Mouse (Mus musculus): ENCODE measurements around the gene Epsti1.

Gene Epsti1

DNA sequence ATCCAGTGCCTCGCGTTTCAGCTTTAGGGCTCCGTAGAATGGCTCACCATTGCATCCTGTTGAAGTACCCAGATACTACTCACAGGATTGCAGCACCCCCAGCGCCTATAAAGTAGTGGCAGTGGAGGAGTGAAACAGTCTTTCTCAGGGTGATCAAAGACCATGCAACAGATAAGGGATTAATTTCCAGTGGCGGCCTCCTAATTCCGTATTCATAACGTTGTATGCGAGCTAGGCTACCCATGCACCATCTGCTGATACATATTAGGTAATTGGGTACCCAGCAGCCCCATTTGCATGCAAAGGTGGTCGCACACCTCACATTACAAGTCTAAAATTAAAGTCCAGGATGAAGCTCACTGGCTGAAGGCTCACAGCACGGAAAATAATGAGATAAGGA lies 21.4 kb downstream of the Epsti1 start:
- no peak for DNase-seq

DNA sequence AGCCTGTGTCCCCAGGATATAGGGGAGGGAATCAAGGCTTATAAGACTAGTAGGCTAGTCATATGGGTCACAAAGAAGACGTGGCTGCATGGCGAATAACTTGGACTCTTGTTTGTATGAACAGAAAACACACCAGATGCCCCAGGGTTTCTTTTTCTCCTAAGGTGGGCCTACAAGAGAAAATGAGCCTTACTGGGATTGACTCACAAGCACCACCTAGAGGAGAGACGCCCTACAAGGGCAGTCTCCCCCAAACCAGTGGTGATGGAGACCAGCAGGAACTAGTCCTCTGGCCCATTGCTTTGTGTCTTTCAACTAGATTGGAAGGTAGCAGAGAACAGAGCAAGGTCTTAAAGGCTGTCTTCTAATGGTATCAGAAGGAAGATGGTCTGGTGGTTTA lies 22.7 kb downstream of the Epsti1 start:
- DNase-seq = peak; percentile 23

DNA sequence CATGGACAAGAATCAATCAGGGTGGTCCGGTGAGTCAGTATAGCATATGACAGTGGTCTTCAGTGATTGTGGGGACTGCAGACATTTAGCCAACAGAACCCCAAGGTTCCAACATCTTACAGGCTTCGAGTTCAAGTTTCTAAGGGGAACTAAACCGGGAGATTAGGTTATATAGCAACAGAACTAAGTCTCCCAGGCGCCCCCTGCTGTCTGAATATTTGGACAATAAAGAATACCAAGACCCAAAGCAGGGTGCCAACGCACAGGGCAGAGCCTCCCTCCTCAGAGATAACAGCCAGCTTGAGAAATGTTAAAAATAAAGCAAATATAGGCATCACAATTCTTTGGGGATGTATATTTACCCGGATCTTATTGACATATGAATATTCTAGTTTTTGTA lies 24.0 kb downstream of the Epsti1 start:
- DNase-seq = peak; percentile 73

DNA sequence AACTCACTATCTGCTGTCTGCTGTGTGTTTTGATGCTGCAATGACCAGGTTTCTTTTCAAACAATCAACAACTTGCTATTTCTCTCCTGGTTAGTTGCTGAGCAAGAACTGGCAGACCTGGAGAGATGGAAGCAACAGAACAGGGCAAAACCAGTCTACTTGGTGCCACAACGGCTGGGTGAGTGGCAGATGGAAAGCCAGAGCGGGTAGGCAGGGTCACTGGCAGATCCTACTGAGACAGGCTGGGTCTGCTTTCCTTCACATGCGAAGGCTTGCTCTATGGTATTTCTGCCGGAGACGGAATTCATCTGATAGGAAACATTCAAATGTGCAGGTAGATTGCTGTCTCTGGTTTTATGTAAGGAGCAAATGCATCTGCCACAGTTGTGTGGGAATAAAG lies 24.6 kb downstream of the Epsti1 start:
- no peak for DNase-seq

DNA sequence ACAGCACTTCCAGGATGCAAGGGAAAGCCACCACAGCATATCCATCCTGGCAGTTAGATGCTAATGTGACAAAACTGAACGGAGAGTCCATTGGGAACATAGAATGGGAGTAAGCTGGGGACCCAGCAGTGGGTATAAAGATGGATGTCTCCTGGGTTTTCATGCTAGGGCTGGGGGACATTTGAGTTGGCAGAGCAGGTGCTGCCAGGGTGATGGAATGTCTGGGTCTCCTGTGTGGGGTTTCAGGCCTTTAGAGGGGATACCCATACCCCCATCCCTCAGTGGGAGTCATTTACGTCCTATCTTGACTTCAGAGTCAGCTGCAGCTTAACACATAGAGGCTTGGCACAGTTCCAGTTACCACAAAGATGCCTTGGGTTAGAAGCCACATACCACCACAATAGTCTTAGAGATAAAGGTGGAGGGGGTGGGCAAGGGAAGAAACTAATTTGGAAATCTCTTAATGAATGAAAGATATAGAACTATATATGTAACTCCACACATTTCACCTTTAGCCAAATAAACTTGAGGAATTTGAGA lies 25.2 kb downstream of the Epsti1 start:
- DNase-seq = no peak

DNA sequence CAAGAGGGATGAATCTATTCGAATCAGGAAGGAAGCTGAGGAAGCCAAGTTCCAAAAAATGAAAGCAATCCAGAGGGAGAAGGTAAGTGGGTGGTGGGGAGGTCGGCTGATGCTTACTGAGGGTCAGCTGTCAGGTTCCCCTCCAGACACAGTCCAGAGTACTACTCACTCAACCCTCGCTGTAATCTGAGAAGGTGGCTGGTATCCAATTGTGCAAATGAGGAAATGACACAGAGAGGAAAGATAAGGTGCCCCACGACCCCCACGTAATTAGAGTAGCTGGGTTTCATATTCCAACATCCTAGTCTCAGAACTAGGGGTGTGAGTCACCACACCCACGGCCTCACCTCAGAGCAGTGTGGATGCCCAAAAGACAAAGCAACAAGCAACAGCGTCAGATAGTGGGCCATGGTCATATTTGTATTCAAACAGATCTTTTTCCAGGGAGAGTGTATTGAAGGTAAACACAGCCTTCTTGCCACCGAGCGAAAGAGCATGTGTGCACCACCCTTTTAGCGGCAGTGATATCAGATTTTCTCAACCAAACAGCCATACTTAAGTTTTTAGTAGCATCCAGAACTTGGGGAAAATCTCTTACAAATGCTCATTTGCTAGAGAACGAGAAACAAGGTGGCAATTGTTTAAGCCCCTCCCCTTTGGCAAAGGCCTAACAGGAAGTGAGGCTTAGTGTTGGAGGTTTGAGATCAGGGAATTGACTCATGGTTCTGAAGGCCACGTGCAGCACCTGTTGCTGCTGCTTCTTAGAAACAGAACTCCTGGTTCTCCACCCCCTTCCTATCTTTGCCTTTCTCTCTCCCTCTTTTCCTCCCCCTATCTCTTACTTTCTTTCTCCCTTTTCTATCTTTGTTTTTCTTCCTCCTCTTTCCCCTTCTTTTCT lies 28.4 kb downstream of the Epsti1 start:
- no peak for DNase-seq

DNA sequence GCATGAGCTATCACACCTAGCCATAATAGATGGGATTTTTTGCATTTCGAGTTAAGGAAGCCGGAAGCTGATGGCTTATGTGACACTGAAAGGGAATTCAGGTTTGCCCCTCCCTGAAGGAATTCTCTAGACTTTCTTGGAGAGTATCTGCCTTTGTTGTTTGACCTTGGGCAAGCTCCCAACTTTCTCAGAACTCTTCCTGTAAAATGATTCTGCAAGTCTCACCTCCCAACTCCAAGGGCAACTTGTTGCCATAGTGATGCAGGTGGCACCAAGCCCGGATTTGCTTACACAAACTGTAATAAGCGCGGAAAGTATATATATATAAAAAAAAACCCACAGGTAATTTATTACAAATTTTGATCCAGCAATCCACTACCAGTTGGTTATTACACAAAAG lies 29.2 kb downstream of the Epsti1 start:
- DNase-seq = no peak

DNA sequence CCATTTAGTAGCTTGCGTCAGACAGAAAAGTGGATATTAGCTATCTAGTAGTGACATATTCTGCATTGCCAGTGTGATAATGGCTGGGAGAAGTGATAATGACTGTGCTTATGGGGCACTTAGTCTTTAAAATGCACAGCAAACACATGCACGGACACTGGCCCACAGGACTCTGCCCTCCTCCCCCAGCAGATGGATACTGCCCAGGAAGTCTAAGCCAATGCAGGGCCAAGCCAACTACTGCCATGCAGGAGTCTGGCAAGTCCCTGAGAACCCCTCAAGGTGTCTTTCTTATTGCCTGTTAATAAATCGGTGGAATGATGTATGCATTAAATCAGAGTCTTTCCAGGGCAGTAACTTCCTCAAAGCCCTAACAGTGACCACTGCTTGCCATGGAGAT lies 30.4 kb downstream of the Epsti1 start:
- no peak for DNase-seq

DNA sequence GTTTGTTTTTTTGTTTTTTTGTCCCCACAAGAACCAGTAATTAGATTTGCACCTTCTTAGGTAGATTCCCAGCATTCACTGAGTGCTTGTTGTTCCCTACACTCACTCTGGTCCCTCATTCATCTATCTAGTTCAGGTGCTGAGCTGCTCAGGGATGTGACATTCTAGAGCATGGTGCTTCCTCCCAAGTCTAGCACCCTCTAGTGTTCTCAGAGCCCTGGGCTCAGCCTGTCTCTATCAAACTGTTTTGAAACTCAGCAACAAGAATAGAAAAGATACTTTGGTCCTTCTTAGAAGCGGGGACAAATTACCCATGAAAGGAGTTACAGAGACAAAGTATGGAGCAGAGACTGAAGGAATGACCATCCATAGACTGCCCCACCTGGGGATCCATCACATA lies 37.1 kb downstream of the Epsti1 start:
- no peak for DNase-seq

DNA sequence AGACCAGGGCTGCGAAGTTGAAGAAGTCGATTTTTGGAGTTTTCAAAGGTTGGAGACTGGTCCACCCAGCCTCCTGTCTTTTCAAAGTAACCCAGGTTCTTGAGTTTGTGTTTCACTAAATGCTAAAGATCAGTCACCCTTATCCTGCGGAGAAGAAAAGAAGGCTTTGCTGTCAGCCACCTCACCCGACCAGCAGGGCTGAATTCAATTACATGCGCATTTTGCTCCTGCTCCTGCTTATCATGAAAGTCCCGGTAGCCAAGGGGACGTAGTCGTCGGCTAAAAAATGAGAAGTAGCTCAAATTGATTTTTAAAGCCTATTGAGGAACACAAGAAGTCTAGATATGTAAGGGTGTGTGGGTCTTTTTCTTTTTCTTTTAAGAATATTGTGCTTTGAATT lies 38.2 kb downstream of the Epsti1 start:
- DNase-seq = no peak

DNA sequence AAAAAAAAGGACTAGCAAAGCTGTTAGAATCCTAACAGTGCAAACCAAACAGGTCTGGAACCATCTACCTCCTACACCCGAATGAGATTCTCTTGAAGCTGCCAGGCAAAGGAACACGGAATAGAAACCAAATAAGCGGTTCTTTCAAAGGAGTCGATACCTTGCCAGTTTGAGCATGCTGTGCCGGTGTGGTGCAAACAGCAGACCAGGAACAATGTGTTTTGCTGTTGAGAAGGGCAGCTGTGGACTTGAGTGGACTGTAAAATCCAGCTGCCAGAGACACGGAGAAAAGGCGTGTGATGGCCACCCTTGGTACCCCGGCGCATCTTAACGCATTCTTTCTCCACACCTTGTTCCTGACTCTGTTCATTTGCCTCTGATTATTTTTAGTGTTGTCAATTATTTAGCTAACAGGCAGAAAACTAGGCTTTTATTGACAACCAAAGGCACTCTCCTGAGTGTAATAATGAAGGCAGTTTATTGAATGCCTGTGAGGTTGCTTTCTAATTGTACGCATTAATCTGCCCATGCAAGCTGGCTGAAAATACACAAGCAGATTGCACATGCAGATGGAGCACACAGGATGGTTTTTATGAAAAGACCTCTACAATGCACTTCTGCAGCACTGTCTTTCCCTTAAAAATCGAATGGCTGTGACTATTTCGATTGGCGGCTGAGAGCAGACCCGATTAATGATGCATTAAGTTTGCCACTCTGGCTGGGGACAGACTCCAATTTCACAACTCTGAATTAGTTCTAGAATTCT lies 38.9 kb downstream of the Epsti1 start:
- no peak for DNase-seq

DNA sequence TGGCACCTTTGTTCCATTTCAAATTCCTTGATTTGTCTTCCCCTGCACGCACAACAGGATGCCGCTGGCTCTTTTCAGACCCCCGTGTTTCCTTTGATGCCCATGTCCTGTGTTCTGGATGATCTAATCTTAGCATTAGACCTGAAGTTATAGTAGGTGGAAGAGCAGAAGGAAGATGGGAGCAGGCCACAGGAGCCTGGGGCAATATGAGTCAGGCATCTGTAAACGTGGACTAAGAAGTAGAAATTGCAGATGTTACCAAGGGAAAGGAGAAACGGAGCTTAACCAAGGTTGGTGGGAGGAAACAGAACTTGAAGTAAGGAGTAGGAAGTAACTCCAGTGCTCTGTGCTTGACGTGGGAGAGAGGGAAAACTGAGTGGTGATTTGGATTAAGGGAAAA lies 57.7 kb downstream of the Epsti1 start:
- no peak for DNase-seq

DNA sequence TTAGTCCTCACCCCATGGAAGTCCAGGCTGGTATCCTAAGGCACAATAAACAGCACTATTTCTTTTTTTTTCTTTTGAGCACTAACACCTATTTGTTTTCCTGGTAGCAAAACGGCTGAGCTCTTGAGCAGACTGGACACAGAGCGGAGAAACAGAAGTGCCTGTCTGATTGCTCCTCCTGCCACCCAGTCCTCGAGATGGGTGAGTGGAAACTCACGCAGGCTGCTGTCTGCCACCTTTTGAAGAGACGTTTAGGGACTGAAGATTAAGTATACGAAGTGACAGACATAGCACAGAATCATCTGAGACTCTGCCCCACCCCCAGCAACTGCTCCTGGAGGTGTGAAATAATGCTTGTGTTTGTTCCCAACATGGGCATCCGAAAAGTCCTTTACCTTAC lies 59.5 kb downstream of the Epsti1 start:
- DNase-seq = no peak

DNA sequence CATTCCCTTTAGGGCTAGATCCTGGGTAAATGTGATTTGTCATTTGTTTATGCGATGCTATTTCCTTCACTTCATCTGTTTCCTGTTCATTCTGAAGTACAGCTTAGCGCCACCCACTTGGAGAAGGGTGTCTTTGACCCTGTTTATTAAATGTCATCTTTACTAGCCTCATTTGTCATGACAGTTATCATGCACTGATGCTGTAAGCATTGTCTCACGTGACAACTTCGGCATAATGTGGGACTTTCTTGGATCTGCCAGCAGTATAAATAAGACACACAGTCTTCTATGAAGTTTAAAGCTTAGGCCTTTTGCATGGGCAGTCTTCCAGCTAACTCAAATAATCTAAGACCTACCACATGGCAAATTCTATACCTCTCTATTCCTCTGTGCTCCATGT lies 67.3 kb downstream of the Epsti1 start:
- no peak for DNase-seq

DNA sequence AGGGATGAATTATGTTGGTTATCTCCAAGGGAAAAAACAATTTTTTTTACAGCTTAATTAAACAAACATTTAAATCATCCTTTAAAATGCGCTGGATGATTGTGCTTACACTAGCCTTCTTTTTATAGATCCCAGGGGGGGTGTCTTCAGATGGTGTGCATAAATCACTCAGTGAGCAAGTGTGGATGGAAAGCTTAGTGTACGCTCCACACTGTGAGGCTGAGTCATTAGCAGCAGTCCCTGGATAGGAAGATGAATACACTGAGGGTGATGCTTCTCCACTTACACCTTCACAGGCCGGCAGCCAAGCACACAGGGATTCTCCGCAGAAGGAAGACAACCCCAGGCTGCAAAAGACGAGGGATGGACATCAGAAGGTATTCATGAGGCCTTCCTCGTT lies 70.2 kb downstream of the Epsti1 start:
- DNase-seq = no peak

DNA sequence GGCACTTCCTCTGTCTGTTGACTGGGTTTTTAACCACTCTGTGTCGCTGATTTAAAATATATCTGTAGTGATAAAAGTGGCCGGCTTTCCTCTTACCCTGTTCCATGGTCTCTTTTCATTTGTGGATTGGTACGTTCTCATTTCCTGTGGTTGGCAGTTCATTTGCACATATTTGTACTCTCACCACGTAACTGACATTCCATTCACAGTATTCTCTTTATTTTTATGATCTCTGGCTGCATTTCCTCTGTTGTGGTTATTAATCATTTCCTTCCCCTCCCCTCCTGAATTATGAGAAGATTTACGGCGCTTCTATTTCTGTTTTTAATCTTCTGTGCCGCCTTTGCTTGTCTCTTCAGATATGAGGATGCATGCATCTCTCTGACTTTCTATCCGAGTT lies 71.7 kb downstream of the Epsti1 start:
- DNase-seq = no peak

DNA sequence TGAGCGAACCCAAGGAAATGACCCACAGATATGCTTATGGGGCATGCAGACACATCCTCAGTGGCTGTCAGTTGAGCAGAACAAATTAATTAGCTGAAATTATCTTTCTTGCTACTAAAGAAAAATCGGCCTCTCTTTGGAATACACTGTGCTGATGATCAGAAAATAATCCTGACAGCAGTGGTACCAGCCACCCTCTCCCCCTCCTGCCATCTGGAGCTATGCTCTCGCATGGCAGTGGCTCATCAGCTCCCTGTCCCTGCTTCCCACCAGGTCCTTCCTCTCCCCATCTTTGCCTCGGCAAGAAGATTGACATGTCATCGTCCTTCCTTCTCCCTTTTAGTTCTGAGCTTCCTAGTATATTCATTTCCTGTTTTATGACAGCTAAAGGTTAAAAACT lies 77.5 kb downstream of the Epsti1 start:
- no peak for DNase-seq

DNA sequence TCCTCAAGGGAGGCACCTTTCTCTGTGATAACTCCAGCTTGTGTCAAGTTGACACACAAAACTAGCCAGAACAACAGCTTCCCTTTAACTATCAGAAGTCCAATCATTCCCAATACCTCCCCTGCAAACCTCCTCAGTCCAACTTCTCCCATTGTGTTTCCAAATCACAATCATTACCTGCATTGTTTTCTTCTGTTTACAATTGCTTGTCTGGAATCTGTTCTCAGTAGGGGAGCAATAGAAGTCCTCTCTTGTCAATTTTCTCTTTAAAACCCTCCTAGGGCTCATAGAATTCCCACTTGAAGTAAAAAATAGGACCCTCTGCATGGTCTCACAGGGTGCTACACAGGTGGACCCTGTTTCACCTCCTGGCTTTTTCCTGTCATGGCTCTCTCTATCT lies 93.7 kb downstream of the Epsti1 start:
- no peak for DNase-seq

DNA sequence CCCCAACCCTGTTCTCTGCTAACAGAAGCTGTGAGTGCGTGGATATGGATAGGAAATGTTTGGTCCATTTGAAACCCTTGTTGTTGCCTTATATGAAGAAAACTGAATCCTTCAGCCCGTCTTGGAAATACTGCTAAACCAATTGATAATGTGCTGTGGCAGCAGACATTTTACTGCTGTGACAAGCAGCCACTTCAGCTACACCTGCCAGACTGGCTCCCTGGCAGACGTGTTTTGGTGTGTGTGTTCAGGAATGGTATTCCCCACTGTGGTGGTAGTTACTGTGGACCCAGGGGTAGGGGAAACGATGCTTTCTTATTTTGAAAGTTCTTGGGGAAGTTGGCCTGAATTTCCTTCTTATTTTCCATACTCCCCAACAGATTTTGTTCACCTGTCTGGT lies 100.4 kb downstream of the Epsti1 start:
- no peak for DNase-seq

DNA sequence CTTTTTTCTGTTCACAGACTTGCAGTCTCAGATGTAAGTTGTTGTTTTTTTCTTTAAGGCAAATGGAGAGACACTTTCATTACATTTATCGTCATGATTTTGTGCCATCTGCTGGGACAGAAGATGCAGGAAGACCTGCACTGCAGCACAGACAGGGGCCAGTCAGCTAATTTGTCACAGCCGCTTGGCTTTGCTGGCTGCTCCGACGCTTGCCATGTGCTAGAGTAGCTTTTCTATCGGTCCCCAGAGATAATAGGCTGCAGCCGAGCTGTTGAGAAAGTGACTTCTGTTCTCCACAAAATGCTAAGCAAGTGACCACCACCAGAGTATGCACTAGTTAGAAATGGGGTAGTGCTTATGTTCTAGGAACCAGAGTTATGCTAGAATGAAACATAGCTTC lies 104.0 kb downstream of the Epsti1 start:
- no peak for DNase-seq

DNA sequence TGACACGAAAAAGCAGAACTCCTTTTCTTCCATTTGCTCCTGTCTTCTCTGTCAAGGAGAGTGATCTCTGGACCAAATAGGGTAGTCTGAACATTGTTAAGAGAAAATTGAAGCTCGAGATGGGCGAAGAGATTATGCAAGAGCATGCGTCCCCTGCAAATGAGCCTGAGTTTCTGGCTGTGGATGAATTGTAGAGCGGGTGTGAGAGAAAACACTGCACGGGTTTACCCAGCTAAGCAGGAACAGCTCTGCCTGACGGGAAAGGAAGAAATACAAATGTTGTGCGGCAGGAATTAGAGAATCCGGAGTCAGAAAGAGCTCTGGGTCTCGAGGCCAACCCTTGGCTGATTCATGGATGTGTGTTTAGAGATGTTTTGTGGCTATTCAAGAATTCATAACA lies 107.8 kb downstream of the Epsti1 start:
- no peak for DNase-seq

DNA sequence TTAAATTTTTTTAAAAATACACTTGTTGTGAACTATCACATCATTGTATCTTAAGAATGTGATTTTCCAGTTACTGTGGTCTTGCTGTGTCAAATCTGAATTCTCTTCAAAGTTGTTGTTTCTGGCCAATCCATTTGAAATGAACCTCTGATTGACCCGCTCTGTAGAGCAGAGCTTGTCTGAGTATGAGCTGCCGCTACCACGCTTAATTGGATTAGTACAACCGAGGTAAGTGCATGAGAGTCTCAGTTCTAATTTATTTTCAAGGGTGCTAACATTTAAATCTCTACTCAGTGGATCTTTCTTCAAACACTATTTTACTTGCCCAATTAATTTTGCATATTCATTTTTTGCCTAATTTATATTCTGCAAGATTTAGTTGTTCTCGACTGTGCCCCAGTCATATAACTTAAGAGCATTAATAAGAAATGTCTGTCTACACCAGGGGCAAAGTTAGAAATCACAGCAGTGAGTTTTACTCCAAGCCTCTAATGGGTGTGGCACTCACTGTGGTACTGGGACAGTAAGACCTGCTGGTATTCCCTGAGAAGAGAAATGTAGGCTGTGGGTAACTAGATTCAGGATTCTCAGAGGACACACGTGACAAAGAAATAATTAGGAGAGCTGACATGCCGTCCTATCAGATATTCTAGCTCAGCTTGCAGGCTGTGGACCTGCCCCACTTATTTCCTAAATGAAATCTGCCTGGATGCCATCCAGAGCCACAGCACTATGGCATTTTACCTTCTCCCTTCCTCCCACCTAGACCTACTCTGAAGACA lies 111.7 kb downstream of the Epsti1 start:
- DNase-seq = no peak

DNA sequence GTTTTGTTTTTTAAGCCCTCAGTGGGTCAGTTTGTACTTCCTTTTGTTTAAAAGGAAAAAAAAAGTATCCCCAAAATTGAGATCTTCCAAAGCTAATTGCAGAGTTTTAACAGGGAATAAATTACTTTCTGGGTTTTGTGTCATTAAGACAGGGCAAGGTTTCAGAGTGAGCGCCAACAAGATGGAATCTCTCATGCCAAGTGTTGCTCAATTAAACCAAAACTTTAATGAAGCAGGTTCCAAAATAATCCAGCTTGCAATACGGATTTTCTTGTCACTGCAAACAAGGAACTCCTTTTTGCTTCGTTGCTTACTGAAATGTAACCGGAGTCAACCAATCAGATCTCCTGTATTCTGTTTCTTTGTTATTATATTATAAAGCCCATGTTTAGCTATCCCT lies 112.4 kb downstream of the Epsti1 start:
- no peak for DNase-seq

Data from right cerebral cortex, postnatal 14 days (tissue).